Mouse (Mus musculus): ENCODE data around the gene Gfod2.

The Gfod2 gene

DNA sequence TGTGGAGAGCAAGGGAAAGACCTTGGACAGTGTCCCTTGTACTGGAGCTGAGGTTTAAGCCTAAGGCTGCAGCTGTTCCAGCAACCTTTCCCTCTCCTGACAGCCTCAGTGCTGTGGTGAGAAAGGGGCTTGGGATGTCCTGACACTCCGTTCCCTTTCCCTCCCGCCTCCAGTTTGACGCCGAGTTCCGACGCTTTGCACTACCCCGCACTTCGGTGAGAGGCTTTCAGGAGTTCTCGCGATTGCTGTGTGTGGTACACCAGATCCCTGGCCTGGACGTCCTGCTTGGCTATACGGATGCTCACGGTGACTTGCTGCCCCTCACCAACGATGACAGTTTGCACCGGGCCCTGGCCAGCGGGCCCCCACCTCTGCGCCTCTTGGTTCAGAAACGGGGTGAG, 56.5 kb downstream of the Gfod2 start:
- DNase-seq (ENCODE audit: low spot score), result no peak

DNA sequence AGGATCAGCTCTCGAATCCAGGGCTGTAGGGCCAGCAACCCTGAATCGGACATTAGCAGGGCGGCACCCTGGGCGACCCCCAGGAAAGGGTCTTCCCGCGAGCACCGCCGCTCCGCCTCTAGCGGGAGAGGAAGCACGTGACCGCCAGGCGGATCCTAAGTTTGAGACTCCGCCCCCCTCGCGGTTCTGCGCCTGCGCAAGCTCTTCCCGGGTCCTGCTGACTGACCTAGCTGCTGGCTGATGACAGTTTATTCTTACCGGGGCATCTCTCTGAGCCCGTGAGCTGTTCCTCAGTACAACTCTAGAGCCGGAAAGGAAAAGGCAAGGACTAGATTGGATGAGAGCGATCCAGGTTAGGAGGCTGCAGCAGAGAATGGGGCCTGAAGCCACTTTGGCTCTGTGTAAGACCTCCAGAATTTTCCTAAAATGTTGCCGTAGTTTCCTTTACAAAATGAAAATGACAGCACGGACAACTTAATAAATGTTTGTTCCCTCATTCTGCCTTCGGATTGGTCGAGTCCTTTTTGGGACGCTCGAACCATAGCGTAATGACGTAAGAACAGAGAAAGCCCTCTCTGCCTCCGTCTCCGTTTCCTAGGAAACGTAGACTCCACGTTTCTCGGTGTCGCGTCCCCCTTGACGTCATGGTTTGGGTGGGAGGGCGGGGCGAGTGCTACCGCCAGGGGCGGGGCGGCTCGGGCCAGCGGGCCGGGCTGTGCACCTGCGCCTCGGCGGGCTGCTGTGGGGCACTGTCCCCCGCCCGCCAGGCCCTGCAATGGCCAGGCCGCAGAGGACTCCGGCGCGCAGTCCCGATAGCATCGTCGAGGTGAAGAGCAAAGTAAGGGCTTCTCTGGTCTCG, 57.3 kb downstream of the Gfod2 start, which contains the start of the genes Acd and Pard6a:
Gene Acd, minus strand, starts transcription at position 137 of the 859 bp plus-strand sequence.
Gene Pard6a, plus strand, starts transcription at position 183 of the 859 bp plus-strand sequence.
- peak; percentile 97 for DNase-seq (ENCODE audit: low spot score)

DNA sequence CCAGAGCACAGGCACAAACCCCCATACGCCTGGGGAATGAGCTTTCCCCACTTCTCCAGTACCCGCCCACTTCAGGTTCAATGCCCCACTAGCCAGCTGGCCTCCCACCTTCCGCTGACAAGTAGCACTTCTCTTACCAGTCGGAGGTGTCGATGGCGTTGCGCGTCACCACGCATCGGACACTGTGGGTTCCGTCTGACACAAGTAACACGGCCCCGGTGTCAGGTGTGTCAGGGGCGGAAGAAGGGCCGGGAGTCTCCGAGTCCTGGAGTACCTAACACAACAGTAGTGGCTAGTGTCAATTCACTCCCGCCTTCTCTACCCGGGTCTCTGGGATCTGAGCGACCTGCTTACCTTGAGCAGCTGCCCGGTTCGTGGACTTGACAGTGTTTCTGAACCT, 57.9 kb downstream of the Gfod2 start:
- DNase-seq (ENCODE audit: low spot score), result no peak

DNA sequence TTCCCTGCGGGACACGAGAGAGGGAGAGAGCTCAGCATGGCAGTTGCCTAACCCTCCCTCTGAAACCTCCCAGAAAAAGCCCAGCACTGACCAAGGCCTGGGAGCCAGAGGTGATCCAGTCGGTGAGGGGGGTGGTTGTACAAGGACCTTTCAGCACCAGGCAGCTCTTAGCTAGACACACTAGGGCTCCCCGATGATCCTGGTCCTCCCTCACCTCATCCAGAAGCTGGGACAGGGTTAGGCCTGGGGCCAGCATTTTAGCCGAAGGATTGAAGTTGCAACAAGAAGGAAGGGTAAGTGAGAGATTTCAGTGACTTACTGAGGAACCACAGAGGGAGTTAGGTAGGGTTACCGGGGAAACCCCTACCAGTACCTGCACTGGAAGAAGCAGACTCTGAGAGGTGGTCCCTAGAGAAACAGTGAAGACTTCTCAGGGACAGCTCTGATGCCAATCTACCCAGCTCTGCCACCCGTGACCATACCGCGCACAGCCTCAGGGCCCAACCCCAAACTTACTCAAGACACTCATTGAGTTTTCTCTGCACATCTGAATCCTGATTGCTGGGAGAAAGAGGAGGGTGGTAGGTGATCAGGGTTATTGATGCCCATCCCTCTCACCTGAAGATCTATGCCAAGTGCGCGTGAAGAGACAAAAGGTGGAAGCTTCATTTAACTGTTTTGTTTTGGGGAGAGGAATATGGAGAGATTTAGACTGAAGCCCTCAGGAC, 58.8 kb downstream of the Gfod2 start:
- no peak for DNase-seq (ENCODE audit: low spot score)

DNA sequence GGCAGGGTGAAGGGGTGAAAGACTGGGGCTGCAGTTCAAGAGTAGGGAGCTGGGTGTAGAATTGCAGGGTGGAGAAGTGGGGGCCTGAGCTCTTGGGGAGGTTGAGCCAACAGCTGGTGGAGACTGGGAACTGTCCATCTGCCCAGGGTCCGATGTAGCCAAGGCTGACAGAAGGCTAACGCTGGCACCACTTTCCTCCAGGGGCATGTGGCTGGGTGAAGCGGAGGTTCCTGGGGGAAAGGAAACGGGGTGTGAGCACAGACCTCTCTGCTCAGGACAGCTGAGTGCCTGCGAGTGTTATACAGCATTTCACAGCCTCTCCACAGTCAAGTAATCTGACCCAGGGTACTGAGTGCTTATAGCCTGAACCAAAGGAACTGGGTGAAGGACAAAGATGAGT, 59.7 kb downstream of the Gfod2 start:
- no peak for DNase-seq (ENCODE audit: low spot score)

DNA sequence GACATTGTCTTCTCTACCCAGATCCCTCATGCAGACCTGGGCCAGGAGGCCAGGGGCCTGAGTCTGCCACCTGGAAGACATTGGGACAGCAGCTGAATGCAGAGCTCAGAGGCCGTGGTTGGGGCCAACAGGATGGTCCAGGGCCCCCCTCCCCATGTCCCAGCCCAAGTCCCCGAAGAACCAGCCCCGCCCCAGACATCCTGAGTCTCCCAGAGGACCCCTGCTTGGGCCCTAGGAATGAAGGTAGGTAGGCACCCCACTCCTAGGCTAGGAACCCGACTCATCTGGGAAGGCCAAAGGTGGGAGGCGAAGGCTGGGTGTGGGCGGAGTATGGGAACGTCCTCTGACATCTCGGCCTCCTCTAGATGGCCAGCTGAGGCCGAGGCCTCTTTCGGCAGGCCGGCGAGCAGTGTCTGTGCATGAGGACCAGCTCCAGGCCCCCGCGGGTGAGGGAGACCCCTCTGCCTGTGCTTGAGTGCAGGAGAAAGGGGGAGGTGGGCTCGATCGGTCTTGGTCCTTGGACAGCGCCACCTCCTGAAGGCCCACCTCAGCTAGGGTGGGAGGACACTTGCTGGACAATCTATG, 61.2 kb downstream of the Gfod2 start:
- no peak for DNase-seq (ENCODE audit: low spot score)

DNA sequence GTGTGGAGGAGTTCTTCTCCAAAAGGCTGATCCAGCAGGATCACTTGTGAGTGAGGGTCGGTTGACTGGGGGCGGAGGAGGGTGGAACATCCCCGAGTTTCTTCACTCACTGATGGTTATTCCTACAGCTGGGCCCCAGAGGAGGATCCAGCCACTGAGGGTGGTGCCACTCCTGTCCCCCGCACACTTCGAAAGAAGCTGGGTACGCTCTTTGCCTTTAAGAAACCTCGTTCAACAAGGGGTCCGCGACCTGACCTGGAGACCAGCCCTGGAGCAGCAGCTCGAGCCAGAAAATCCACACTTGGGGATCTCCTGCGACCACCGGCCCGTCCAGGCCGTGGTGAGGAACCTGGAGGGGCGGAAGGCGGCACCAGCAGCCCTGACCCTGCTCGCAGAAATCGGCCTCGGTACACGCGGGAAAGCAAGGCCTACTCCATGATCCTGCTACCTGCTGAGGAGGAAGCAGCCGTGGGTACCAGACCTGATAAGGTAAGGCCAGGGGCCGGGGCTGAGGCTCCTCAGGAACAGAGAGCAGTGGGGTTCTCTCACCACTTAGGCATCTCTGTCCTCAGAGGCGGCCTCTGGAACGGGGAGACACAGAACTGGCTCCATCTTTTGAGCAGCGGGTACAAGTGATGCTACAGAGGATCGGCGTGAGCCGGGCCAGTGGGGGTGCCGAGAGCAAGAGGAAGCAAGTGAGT, 63.2 kb downstream of the Gfod2 start:
- DNase-seq (ENCODE audit: low spot score), result no peak

DNA sequence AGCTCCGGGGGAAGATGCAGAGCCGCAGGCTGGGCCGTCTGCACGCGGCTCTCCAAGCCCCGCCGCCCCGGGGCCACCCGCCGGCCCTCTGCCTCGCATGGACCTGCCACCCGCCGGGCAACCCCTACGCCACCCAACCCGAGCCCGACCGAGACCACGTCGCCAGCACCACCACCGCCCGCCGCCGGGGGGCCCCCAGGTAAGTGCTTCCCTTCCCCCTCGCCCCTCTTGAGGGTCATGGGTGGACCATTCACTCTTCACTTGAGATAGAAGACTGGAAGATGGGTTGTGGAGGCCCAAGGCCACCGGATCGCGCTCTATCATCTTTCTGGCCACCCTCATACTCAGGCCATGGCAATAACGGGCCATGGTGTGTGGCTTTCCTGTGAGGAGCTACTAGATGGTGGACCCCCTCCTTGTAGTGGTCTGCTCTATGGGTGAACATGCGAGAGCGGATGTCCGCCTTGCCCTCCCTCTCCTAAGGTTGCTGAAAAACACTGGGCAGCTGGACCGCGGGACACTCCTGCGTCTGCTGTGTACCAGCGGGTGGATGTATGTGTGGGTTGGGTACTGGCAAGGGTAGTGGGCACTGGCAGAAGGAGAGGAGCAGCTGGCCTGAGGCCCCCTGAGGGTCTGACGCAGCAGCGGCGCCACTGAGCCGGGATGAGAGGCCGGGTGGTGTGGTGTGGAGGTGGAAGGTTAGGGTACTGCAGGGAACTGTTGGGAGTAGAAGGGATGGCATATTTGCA, 64.2 kb downstream of the Gfod2 start:
- no peak for DNase-seq (ENCODE audit: low spot score)

DNA sequence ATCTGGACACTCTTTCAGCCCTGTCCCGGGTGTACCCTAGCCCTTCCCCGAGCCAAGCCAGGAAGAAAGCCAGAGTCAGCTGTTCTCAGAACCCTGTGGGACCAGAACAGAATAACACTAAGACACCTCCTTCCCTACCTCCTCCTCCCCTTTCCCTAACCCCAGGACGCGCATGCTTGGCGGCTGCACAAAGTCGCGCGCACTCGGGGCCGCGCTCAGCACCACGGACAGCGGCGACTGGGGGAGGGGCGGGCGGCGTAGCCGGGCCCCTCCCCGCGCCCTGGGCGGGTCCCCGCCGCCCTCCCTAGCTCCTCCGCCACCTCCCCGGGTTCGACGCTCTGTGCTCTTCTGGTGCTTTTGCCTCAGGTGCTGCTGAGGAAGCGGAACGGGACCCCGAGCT, 64.8 kb downstream of the Gfod2 start:
- DNase-seq (ENCODE audit: low spot score), result no peak

DNA sequence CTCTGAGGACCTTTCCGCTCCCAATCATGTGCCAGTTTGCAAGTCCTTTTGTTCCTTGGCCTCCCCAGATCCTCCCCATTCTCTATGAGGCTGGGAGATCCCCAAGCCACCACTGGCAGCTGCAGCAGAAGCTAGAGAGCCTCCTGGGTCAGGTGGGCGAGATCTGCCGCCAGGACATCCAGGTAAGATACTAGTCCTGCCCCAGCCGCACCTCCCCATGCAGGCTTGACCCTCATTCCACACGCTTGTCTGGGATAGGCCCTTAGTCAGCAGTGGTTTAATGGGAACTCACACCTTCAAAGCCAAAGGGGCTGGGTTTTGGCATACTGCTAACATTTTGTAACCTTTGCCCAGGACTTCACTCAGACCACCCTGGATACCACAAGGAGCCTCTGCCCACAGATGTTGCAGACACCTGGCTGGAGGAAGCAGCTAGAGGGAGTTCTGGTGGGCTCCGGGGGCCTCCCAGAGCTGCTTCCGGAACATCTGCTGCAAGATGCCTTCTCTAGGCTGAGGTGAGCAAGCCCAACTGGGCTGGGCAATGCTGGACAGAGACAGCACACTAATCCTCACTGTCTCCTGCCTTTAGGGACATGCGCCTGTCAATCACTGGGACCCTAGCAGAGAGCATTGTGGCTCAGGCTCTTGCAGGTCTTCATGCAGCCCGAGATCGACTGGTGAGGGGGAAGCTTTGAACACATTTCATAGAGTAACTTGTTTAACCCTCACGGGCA, 65.8 kb downstream of the Gfod2 start:
- DNase-seq (ENCODE audit: low spot score), result no peak

DNA sequence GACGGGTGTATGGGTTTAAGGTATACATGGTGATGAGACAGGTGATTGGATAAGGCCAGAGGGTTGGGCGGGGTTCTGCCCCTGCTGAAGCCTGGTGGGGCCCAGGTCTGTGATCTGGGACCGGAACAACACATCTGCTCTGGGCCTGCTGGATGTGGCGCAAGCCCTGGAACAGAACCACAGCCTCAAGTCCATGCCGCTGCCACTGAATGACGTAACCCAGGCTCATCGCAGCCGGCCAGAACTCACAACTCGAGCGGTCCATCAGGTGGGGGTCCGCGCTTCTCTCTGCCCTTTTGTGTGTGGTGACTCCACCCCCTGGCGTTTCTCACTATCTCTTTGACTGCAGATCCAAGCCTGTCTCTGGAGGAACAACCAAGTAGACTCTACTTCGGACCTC, 67.5 kb downstream of the Gfod2 start:
- no peak for DNase-seq (ENCODE audit: low spot score)

DNA sequence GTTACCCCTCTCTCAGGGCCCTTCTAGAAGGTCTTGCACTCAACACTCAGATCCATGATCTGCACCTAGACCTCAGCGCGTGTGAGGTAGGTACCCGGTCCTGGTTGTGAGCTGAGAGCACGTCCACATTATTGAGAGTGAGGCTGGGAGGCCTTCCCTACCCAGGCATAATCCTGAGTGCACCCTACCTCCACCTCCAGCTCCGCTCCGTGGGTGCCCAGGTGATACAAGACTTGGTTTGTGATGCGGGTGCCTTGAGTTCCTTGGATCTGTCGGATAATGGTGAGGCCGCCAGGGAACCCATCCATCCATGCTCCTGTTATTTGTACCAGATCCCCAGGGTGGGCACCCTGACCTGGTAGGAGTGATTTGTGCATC, 68.5 kb downstream of the Gfod2 start:
- no peak for DNase-seq (ENCODE audit: low spot score)

DNA sequence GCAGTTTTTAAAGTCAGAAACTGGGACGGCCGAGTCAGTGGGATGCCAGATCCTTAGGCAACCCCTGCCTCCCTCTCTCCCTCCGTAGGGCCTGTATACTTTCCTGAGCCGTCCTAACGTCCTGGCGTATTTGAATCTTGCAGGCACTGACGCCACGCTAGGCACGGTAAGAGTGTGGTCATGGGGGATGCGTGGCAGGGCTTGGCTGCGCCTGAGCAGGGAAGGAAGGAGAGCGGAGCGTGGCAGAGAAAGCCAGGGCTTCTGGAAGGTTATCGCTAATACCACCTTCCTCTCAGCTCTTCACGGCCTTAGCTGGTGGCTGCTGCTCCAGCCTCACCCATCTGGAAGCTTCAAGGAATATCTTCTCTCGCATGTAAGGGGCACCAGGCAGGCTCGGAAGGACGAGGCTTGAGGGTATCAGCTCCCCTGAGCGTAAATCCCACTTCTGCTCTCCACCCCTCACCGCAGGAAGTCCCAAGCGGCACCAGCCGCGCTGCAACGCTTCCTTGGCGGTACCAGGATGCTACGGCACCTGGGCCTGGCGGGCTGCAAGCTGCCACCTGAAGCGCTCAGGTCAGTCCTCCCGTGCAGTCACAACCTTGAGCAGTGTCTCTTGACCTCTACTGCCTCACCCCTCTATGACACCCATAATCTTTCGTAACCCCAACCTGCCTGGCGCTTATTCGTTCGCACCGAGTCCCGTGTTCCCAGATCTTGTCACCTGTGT, 69.0 kb downstream of the Gfod2 start:
- DNase-seq (ENCODE audit: low spot score), result no peak

DNA sequence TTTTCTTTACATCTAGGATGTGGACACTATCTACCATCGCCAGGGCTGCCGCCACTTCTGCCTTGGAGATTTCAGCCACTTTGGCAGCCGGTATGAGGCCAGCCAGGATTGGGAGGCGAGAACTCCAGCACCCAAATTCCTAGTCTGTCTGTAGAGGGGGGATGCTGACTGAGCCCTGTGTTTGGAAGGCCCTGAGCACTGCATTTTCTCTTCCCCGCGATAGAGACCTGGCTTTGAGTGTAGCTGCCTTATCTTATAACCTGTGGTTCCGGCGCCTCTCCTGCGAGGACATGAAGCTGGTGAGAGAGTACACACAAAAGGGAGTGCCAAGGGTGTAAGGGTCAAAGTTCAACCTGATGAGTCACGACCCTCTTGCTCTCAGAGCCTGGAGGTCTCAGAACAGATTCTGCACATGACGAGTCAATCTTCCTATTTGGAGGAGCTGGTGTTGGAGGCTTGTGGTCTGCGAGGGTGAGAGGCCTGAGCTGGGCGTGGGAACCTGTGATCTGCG, 70.2 kb downstream of the Gfod2 start:
- DNase-seq (ENCODE audit: low spot score), result no peak

DNA sequence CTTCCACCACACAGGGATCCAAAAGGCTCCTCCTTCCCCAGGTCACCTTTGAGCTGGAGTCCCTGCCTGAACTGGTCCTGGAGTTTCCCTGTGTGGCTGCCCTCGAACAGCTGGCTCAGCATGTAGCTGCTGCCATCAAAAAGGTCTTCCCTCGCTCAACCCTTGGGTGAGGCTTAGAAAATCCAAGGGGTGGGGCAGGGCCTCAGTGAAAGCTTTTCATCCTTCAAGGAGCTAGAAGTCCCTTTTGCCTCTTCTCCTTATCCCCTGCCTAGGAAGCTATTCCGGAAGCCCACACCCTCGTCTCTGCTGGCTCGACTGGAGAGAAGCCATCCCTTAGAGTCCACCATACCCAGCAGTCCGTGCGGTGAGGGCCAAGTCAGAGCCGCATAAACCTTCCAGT, 71.0 kb downstream of the Gfod2 start:
- DNase-seq (ENCODE audit: low spot score), result no peak

DNA sequence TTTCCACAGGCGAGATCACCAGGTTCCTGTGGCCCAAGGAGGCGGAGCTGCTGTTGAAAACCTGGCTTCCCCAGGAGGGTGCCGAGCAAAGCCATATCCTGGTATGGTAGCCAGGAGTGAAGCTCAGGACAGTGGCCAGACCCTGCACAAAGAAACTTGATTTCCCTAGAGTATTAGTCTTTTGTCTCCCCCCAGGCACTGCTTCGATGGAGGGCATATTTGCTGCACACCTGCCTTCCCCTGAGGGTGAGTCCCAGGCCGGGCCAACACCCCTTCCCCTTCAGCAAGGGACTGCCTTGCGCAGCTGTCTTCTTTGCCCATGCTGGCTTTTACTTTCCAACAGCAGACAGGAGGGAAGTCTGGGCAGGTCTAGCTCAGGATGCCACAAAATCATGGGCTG, 71.9 kb downstream of the Gfod2 start:
- DNase-seq (ENCODE audit: low spot score), result no peak

DNA sequence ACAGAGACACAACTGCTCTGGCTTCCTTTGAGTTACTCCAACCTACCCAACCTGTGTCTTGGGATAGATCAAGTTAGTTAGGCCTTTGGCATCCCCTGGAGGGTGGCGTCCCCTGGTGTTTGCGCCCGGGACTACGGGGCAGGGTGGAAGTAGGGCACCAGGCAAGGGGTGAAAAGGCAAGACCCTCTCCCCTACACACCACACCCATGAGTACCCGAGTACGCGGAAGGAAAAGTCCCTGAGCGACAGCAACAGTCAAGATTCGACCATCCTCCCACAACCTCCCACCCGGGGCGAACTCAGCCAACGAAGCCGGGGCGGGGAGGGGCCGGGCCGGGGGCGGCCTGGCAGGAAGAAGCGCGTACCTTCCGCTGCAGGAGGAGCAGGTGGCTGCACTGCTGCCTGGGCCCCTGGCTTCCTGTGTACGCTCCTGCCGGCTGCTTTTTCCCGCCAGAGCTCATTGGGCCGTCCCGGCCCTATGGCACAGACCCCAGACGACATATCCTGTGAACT, 72.6 kb downstream of the Gfod2 start, which contains the start of gene Carmil2:
Gene Carmil2, plus strand, starts transcription at position 479 of the 513 bp plus-strand sequence.
- peak; percentile 69 for DNase-seq (ENCODE audit: low spot score)

DNA sequence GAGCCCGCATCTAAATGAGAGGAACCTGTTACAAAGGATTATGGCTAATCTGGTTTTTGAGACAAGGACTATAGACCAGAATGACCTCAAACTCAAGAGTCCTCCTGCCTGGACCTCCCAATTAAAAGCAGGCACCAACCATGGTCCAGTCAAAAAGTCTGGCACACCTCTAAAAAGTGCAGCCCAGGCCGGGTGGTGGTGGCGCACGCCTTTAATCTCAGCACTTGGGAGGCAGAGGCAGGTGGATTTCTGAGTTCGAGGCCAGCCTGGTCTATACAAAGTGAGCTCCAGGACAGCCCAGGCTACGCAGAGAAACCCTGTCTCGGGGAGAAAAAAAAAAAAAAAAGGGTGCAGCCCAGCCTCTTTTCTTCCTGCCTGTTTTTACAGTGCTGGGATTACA, 73.1 kb downstream of the Gfod2 start:
- no peak for DNase-seq (ENCODE audit: low spot score)

DNA sequence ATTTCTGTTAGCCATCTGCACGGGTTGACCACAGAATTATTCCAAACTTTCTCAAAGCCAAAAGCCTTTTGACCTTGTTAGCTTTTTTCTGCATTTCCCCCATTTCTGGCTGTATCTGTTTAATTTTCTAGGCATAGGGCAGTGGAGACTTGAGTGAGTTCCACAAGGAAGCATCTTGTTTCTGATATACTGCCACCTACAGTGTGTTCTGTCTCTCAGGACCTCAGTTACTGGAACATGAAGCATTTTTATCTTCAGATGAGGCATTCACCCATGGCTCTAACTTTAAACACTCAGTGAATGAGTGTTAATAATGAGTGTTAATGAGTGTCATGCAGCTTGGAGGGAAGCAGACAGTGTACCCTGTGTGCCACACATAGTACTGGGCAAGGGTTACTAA, 80.6 kb downstream of the Gfod2 start:
- no peak for DNase-seq (ENCODE audit: low spot score)

Data from spleen, adult 12 weeks (tissue).